Mouse (Mus musculus) cerebellum, adult 2 months (tissue): ENCODE results near the gene Mafg.

Source experiments
- CTCF ChIP-seq: fragments of 200-500 bp; IDR thresholded peaks from 2 replicates; pipeline ENCODE4 v1.5.1; 2011; ENCODE audit warnings: low read depth, mild to moderate bottlenecking, control low read depth, low read length, moderate library complexity, borderline replicate concordance; ENCODE audit not compliant: insufficient read depth
- POLR2A ChIP-seq: fragments of 200-500 bp; IDR thresholded peaks from 2 replicates; pipeline ENCODE4 v1.6.1; 2011; ENCODE audit warnings: low read length, control low read depth, borderline replicate concordance; ENCODE audit not compliant: insufficient read depth

DNA sequence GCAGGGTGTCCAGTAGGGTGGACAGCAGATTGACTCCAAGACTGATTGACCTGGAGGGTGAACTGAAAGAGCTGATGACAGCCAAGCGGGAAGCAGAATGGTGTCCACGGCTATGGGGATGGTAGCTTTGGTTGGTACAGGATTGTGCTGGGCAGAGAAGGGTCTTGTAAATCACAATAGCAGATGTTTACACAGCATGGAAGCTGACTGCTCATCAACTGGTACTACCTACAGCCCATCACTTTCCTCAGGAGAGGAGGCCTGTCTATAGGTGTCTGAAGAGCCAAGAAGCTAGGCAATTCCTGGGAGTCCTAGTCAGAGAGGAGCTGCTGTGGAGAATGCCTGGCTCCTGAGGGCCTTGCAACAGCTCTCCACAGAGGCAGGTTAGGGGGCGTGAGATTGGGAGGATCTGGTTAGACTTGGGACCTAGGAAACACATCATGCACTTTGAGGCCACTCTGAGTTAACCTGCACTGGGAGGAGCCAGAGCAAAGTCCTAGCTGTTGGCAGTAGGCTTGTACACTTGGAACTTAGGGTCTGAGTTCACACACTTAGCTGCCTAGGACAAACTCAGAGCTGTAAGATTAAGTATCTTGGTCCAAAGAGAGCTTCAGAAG, 56.9 kb downstream of the Mafg start:
- TF ChIP-seq POLR2A: no peak
- no peak for TF ChIP-seq CTCF
